Mouse (Mus musculus) kidney, adult 2 months (tissue): Measurements from ENCODE around the gene Cdkl5. TPM values are rescaled to one million over a fixed set of nuclear protein-coding genes. Genes with fewer than 3 reads are reported as not detected.

Experiments
- DNase-seq: peaks from one replicate; pipeline ENCODE4 v3.0.0; 2021
- H3K27ac ChIP-seq: fragments of 200-500 bp; 2 replicates; pipeline ENCODE4 v1.5.1; 2012; ENCODE audit warnings: low read depth, low read length, control low read depth, inconsistent platforms; ENCODE audit not compliant: insufficient read depth
- H3K27me3 ChIP-seq: fragments of 200-500 bp; replicated peaks from 2 replicates; pipeline ENCODE4 v1.6.1; 2012; ENCODE audit warnings: mild to moderate bottlenecking, moderate library complexity, low read length, inconsistent platforms; ENCODE audit not compliant: control insufficient read depth, insufficient read depth
- H3K36me3 ChIP-seq: fragments of 200-500 bp; 2 replicates; pipeline ENCODE4 v1.6.1; 2012; ENCODE audit warnings: mild to moderate bottlenecking, moderate library complexity, low read length, inconsistent platforms; ENCODE audit not compliant: control insufficient read depth, insufficient read depth
- H3K4me1 ChIP-seq: fragments of 200-500 bp; 2 replicates; pipeline ENCODE4 v1.6.1; 2011; ENCODE audit warnings: low read length; ENCODE audit not compliant: control insufficient read depth, insufficient read depth
- H3K4me3 ChIP-seq: fragments of 200-500 bp; 2 replicates; pipeline ENCODE4 v1.5.1; 2011; ENCODE audit warnings: mild to moderate bottlenecking, low read depth, low read length, control low read depth; ENCODE audit not compliant: insufficient read depth
- CTCF ChIP-seq: fragments of 200-500 bp; conservative IDR thresholded peaks from 2 replicates; pipeline ENCODE4 v1.5.1; 2011; ENCODE audit warnings: low read depth, mild to moderate bottlenecking, control low read depth, low read length, moderate library complexity, mixed read lengths; ENCODE audit not compliant: insufficient read depth, insufficient read length
- POLR2A ChIP-seq: fragments of 200-500 bp; IDR thresholded peaks from one replicate; pipeline ENCODE4 v1.6.1; 2011; ENCODE audit warnings: low read depth, low read length, control low read depth
- WGBS: fragments of 180-500 bp; shearing (Covaris S2); methylation state at CpG from one replicate; pipeline ENCODE4 v1.1.7; 2018; 5-methylcytosine and 5-hydroxymethylcytosine counted together
- polyA plus RNA-seq: library from polyadenylated mRNA; depleted of rRNA; stranded (reverse); fragments of >200 nt; gene quantifications from 2 replicates; pipeline ENCODE4 v1.2.3, GENCODE M21; 2012; rRNA removed

Cdkl5 gene
- 1.5 and 1.6 TPM in 2 replicates for polyA plus RNA-seq

DNA sequence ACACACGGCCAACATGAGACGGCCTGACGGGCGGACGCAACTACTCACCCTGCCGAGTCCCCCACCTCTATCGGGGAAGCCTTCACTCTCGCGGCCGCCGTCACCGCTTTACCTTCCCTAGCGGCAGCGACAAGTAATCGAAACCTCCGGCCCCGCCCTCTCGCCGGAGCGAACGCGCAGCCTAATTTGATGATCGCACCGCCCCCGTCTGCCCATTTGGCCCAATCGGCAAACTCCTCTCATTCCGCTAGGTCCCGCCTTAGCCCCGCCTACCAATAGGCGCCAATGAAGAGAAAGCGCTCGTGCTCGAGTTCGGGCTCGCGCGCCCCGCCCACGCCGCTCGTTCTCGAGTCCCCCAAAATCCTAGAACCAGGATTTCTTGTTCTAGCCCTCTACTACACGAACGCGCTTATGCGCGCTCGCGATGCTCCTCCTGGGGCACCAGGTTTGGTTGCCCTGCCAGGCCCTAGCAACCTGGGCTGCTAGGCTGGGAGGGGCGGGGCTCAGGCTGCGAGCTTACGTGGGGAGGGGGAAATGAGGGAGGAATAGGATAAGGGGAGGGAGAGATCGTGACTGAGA, at the start of gene Cdkl5:
Gene Cdkl5, minus strand, starts transcription at position 162 of the 579 bp plus-strand sequence.
- peak; percentile 97 for DNase-seq

DNA sequence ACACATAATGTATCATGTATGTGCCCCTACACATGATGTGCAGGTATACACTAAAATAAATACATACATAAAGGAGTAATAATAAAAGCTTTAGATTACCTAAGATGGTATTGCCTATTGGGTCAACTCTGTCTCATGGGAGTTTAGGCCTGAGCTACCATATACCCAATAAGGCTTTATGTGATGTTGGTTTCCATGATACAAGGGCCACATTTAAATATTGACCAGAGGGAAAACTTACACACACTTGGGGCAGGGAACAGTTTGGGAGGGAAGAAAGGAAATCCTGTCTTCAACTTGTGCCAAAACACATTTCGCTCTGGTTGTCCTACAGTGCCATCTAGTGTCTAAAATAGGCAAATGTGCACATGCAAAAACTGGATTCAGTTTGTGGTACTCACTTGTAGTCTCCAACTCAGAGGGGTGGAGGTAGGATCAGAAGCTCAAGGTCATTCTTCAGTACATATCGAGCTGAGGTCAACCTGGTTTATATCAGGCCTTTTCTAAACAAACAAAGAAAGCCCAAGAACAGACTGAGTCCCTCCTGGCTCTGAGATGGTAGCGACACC, 38.8 kb upstream of the Cdkl5 start:
- Histone ChIP-seq H3K4me3 (no peak overlapping the region), H3K36me3 (no peaks in the 10 kb centered on the region), H3K4me1 (no peaks in the 10 kb centered on the region), H3K27ac (no peak overlapping the region), H3K27me3 (no peaks in the 10 kb centered on the region)
- 33% methylated on average over 3 of the region's 3 CpGs for WGBS
- DNase-seq, result peak; percentile 48
- peak; percentile 43 for TF ChIP-seq CTCF
- no peak for TF ChIP-seq POLR2A

More for the DNA sequence above, at the start of gene Cdkl5:
- no peaks in the 10 kb centered on the region for H3K4me1 ChIP-seq
- no peaks in the 10 kb centered on the region for H3K36me3 ChIP-seq
- TF ChIP-seq CTCF (no peak), POLR2A (peak; percentile 31)
- under 1% methylated on average over 53 of the region's 53 CpGs for WGBS
- no peaks in the 10 kb centered on the region for H3K27me3 ChIP-seq
- H3K4me3 ChIP-seq, result peak within 1 kb of the TSS; percentile 78
- 0 out of 2 replicates have a peak within 1 kb of the TSS, but pooled peaks have one; percentile 9 for H3K27ac ChIP-seq

DNA sequence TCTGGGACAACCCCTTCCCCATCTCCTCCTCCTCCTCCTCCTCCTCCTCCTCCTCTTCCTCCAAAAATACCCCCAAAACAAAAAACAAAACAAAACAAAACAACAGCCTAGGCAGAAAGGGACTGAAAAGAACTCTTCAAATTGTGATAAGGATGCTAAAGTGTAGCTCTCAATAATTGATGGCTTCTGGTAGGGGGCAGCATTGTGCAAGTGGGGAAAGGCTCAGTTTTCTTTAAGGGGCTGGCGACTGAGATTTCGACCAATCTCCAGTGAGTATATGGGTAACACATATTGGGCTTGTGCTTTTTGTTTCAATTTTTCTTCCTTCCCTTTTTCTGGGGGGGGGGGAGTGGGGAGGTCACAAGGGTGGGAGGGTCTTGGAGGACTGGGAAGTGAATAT, 37.9 kb upstream of the Cdkl5 start:
- Histone ChIP-seq H3K4me3 (no peak overlapping the region), H3K27ac (no peak overlapping the region), H3K27me3 (no peaks in the 10 kb centered on the region), H3K4me1 (no peaks in the 10 kb centered on the region), H3K36me3 (no peaks in the 10 kb centered on the region)
- 45% methylated on average over 2 of the region's 2 CpGs for WGBS
- no peak for TF ChIP-seq POLR2A
- no peak for TF ChIP-seq CTCF
- DNase-seq, result no peak

DNA sequence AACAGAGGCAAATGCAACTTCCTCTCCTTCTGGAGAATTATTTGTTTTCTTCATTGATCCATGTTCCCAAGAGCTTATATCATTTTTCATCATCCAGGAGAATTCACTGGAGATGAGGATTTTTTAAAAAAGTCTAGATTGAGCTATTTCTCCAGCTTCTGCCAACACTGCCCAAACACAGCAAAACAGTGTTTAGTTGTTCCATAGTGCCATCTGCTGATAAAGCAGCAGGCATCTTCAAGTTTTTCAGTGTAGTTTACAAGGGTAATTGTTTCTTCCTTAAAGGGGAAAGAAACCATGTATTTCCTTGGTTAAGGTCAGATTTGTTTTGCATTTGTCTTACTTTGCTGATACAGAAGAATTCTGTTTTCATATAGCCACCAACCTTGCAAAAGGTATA, 35.7 kb upstream of the Cdkl5 start:
- no peak for TF ChIP-seq CTCF
- no peak for TF ChIP-seq POLR2A
- H3K4me3 ChIP-seq, result no peak overlapping the region
- no peaks in the 10 kb centered on the region for H3K36me3 ChIP-seq
- no peak for DNase-seq
- H3K27me3 ChIP-seq, result no peaks in the 10 kb centered on the region
- H3K27ac ChIP-seq, result no peak overlapping the region
- no peaks in the 10 kb centered on the region for H3K4me1 ChIP-seq

DNA sequence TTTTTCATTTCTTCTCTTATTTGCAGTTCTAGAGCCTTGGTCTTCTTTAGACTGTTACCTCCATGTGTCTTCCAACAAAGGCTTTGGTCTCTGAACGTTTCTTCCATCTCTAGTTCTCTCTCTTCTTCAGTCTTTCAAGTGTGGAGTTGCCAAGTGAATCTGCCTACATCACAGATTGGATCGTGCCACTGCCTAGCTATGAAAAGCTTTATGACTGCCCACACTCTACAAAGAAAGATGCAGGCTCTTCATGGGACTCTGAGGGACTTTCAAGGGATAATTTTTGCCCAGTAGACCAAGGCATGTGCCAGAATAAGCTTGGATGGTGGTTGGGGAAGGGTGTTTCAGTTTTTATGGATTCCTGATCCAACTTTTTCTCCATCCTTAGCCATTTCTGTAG, 30.0 kb upstream of the Cdkl5 start:
- no peak for DNase-seq
- H3K4me3 ChIP-seq, result no peak overlapping the region
- H3K27ac ChIP-seq, result no peak overlapping the region
- no peaks in the 10 kb centered on the region for H3K4me1 ChIP-seq
- H3K36me3 ChIP-seq, result no peaks in the 10 kb centered on the region
- no peaks in the 10 kb centered on the region for H3K27me3 ChIP-seq
- WGBS, result 81% methylated on average over 2 of the region's 2 CpGs
- TF ChIP-seq CTCF (no peak), POLR2A (no peak)

DNA sequence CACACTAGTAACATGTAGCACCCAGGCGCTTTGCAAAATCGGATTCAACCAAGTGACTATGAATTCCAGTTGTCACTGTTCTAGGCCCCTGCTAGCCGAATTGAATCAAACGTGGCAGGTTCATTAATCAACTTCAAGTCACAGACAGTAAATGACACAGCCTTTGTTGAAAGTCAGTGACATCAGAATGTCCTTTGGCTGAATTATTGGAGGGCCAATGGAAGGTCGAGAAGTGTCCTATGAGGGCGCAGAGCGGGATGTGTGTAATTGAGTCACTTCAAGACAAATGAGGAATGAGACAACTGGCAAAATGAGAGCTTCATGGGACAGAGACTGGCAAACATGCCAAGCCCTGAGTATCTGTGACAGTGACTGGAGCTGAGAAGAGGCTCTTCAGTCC, 27.0 kb upstream of the Cdkl5 start:
- H3K27ac ChIP-seq, result no peak overlapping the region
- H3K4me1 ChIP-seq, result no peaks in the 10 kb centered on the region
- no peak overlapping the region for H3K4me3 ChIP-seq
- TF ChIP-seq CTCF, result no peak
- TF ChIP-seq POLR2A, result no peak
- WGBS, result 78% methylated on average over 7 of the region's 7 CpGs
- no peaks in the 10 kb centered on the region for H3K27me3 ChIP-seq
- no peaks in the 10 kb centered on the region for H3K36me3 ChIP-seq
- DNase-seq, result no peak

DNA sequence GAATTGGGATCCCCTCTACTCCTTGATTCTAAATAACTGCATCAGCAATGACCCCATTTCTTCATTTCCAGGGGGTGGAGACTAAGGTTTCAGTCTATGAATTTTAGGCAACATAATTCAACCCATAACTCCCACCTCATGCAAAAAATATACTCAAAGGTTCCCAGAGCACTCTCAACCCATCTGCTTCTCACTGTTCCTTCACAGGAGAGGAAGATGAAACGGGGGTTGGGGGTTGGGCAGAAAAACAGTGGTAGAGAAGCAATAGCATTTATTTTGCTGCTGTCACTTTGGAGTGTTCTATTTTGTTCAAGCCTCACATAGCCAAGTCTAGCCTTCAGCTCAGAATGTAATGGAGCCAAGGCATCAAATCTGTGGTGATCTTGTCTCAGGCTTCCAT, 23.7 kb upstream of the Cdkl5 start:
- no peak for DNase-seq
- no peaks in the 10 kb centered on the region for H3K36me3 ChIP-seq
- 89% methylated on average over 1 of the region's 1 CpGs for WGBS
- H3K4me3 ChIP-seq, result no peak overlapping the region
- no peak overlapping the region for H3K27ac ChIP-seq
- H3K4me1 ChIP-seq, result no peaks in the 10 kb centered on the region
- no peaks in the 10 kb centered on the region for H3K27me3 ChIP-seq
- TF ChIP-seq CTCF (no peak), POLR2A (no peak)

DNA sequence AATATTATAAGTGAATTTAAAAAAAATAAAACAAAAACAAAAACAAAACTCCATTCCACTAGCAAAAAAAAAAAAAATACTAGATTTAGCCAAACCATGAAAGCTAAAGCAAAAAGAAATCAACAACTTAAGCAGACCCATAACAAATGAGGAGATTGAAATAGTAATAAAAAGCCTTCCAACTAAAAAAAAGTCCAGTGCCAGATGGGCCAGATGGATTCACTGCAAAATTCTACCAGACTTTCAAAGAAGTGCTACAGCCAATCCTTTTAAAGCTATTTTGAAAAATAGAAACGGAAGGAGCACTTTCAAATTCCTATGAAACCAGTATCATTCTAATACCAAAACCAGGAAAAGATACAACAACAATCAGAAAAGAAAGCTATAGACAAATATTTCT, 11.8 kb upstream of the Cdkl5 start:
- no peak for DNase-seq
- Histone ChIP-seq H3K27me3 (no peaks in the 10 kb centered on the region), H3K4me3 (no peak overlapping the region), H3K36me3 (no peaks in the 10 kb centered on the region), H3K27ac (no peak overlapping the region), H3K4me1 (no peaks in the 10 kb centered on the region)
- WGBS, result 86% methylated on average over 1 of the region's 1 CpGs
- TF ChIP-seq POLR2A (no peak), CTCF (no peak)
